Mouse (Mus musculus): ENCODE data around the gene Abca1. TPM values are rescaled to one million over a fixed set of nuclear protein-coding genes. Genes with fewer than 3 reads are reported as not detected.
A peak's percentile ranks its signal among the peaks of the same experiment; 100 is the strongest.

Abca1 gene
- polyA plus RNA-seq, 1 experiment from 2014 or later, result 16.3 TPM

DNA sequence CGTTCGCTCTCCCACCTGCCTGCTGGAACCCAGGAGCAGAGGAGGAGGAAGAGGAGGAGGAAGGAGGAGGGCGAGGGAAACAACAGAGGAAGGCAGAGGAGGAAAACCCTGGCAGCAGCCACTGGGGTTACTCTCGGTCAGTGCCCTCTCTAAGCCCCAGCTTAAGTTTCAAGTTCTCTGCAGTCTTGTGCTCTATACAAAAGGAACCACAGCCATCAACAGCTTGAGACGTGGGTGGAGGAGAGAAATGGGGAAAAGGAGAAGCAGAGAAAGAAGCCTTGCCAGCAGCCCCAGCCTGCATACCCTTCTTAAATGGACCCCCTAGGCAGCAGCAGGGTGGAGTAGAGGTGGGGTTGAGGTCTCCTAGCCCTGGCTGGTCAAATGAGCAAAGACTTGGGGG, 43.8 kb downstream of the Abca1 start:
- Histone ChIP-seq H3K4me3 (ENCODE audit: low read depth, low read length) (no peak overlapping the region), H3K36me3 (ENCODE audit: control insufficient read depth, insufficient read depth, low read length) (no peaks in the 10 kb centered on the region; the same call in 1 of the 2 replicates), H3K4me2 (no peak overlapping the region), H3K27ac (ENCODE audit: low read depth, low read length) (no peak overlapping the region; the same call in 1 of the 2 replicates), H3K9ac (ENCODE audit: low read depth, low read length) (no peak overlapping the region), H3K4me1 (replicated peaks; ENCODE audit: control insufficient read depth, insufficient read depth, low read length) (peaks cover 11% of the 10 kb centered on the region), H3K9me3 (ENCODE audit: control insufficient read depth, low read length) (no peaks in the 10 kb centered on the region), H3K27me3 (replicated peaks; ENCODE audit: control insufficient read depth, insufficient read depth, low read length) (no peaks in the 10 kb centered on the region)
- DNase-seq (ENCODE audit: low spot score), result no peak
- WGBS, result 49% methylated on average over 2 of the region's 5 CpGs
- no peak for ATAC-seq (replicated peaks; ENCODE audit: low FRiP score)

DNA sequence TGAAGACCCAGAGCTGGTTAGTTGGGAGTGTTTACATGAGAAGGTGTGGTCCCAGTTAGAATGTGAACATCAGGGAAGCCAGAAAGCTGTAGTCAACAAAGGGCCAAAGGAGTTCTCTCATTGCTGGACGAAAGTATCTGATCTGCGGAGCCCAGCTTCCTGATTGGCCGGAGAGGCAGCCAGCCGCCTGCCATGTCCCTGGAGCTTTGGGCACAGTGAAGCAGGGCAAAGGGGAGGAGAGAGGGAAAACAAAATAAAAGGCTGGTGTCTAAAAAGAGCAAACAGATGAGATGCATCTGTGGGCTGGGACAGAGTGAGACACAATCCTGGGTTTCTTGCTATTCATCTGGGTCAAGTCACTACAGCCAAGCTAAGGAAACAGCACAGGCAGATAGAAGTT, 44.3 kb downstream of the Abca1 start:
- H3K27ac ChIP-seq (ENCODE audit: low read depth, low read length), result no peak overlapping the region
- peaks cover 7% of the 10 kb centered on the region; the same call in 1 of the 2 replicates for H3K4me1 ChIP-seq (replicated peaks; ENCODE audit: control insufficient read depth, insufficient read depth, low read length)
- ATAC-seq (replicated peaks; ENCODE audit: low FRiP score), result 0 out of 2 replicates have a peak, but pooled peaks have one; percentile 19

DNA sequence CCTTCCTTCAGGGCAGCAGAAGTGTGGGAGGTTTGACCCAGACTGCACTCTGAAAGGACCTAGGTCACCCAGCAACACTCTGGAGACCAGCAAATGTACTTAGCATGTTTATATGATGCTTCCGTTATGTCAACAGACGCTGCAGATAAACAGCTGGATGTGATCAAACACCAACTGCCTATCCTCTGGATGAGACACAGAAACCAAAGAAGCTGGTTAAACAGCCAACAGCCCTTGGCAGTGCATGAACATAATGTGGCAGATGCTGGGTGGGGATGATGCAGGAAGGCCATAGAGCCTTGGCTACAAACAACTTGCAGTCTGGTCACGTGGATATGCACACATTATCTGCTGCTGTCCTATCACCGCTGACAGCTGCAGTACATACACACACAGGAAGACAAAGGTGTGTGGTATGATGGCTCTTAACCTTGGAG, 47.8 kb downstream of the Abca1 start:
- H3K27me3 ChIP-seq (replicated peaks; ENCODE audit: control insufficient read depth, insufficient read depth, low read length), result no peaks in the 10 kb centered on the region
- H3K9ac ChIP-seq (ENCODE audit: low read depth, low read length), result no peak overlapping the region
- H3K4me1 ChIP-seq (replicated peaks; ENCODE audit: control insufficient read depth, insufficient read depth, low read length), result 0 out of 2 replicates have a peak, but pooled peaks cover 5% of the 10 kb centered on the region
- H3K36me3 ChIP-seq (ENCODE audit: control insufficient read depth, insufficient read depth, low read length), result no peaks in the 10 kb centered on the region; the same call in 1 of the 2 replicates
- no peak overlapping the region for H3K4me2 ChIP-seq
- no peaks in the 10 kb centered on the region for H3K9me3 ChIP-seq (ENCODE audit: control insufficient read depth, low read length)
- peak; percentile 61; the same call in 1 of the 2 replicates for ATAC-seq (replicated peaks; ENCODE audit: low FRiP score)
- WGBS, result 57% methylated on average over 4 of the region's 4 CpGs
- DNase-seq (ENCODE audit: low spot score), result no peak
- no peak overlapping the region for H3K27ac ChIP-seq (ENCODE audit: low read depth, low read length)
- H3K4me3 ChIP-seq (ENCODE audit: low read depth, low read length), result no peak overlapping the region

More for the DNA sequence above, 44.3 kb downstream of the Abca1 start:
- Histone ChIP-seq H3K27me3 (replicated peaks; ENCODE audit: control insufficient read depth, insufficient read depth, low read length) (no peaks in the 10 kb centered on the region), H3K4me3 (ENCODE audit: low read depth, low read length) (no peak overlapping the region), H3K4me2 (no peak overlapping the region), H3K9ac (ENCODE audit: low read depth, low read length) (no peak overlapping the region), H3K9me3 (ENCODE audit: control insufficient read depth, low read length) (no peaks in the 10 kb centered on the region), H3K36me3 (ENCODE audit: control insufficient read depth, insufficient read depth, low read length) (no peaks in the 10 kb centered on the region; the same call in 1 of the 2 replicates)
- no peak for DNase-seq (ENCODE audit: low spot score)
- 73% methylated on average over 4 of the region's 4 CpGs for WGBS

DNA sequence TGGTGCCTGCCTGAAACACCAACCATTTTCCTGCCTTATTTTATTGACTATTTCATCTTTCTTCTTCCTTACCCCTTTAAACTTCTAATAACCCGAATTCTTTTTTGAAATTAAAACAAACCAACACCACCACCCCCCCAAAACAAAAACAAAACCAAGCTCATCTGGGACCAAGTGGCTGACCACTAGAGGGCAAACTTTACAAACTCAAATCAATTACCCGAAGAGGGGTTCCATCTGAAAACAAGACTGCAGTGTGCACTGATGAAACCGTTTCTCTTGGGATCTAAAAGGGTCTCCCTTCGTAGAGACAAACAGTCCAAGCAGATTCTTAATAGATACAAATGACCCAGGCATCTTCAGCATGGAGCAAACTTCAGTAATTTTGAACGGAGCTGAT, 49.3 kb downstream of the Abca1 start:
- Histone ChIP-seq H3K9ac (ENCODE audit: low read depth, low read length) (no peak overlapping the region), H3K4me3 (ENCODE audit: low read depth, low read length) (no peak overlapping the region), H3K4me1 (replicated peaks; ENCODE audit: control insufficient read depth, insufficient read depth, low read length) (0 out of 2 replicates have a peak, but pooled peaks cover 3% of the 10 kb centered on the region), H3K36me3 (ENCODE audit: control insufficient read depth, insufficient read depth, low read length) (no peaks in the 10 kb centered on the region; the same call in 1 of the 2 replicates), H3K4me2 (no peak overlapping the region), H3K27me3 (replicated peaks; ENCODE audit: control insufficient read depth, insufficient read depth, low read length) (no peaks in the 10 kb centered on the region), H3K27ac (ENCODE audit: low read depth, low read length) (no peak overlapping the region), H3K9me3 (ENCODE audit: control insufficient read depth, low read length) (no peaks in the 10 kb centered on the region)
- ATAC-seq (replicated peaks; ENCODE audit: low FRiP score) (no peak), DNase-seq (ENCODE audit: low spot score) (no peak)
- 33% methylated on average over 5 of the region's 5 CpGs for WGBS

DNA sequence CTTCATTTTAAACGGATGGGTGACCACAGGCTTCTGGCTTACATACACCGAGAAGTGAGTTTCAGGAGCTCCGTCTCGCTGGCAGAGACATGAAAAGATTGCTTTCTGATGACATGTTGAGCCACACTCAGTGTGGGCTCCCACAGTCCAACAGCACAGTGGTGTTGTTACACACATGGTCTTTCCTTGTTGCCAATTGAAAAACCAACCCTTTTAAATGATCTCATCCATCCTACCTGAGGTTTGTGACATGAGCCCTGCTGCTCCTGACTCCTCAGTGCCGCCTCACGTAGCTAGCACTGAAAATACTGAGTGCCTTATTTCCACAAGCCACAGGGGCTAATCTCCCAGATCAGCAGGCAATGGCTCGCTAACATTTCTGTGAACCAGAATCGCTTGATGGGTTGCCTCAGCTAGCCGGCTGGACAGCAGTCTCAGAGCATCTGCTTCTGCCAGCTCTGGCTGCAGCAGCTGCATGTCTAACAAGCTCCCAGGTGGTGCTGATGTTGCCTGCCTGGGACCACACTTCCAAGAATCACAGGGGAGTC, 50.2 kb downstream of the Abca1 start:
- no peak overlapping the region for H3K4me2 ChIP-seq
- no peaks in the 10 kb centered on the region for H3K4me1 ChIP-seq (replicated peaks; ENCODE audit: control insufficient read depth, insufficient read depth, low read length)
- no peaks in the 10 kb centered on the region; the same call in 1 of the 2 replicates for H3K36me3 ChIP-seq (ENCODE audit: control insufficient read depth, insufficient read depth, low read length)
- no peak overlapping the region for H3K4me3 ChIP-seq (ENCODE audit: low read depth, low read length)
- no peak overlapping the region for H3K27ac ChIP-seq (ENCODE audit: low read depth, low read length)
- ATAC-seq (replicated peaks; ENCODE audit: low FRiP score) (no peak), DNase-seq (ENCODE audit: low spot score) (no peak)
- H3K9ac ChIP-seq (ENCODE audit: low read depth, low read length), result no peak overlapping the region
- 73% methylated on average over 9 of the region's 9 CpGs for WGBS
- no peaks in the 10 kb centered on the region for H3K9me3 ChIP-seq (ENCODE audit: control insufficient read depth, low read length)
- no peaks in the 10 kb centered on the region for H3K27me3 ChIP-seq (replicated peaks; ENCODE audit: control insufficient read depth, insufficient read depth, low read length)

DNA sequence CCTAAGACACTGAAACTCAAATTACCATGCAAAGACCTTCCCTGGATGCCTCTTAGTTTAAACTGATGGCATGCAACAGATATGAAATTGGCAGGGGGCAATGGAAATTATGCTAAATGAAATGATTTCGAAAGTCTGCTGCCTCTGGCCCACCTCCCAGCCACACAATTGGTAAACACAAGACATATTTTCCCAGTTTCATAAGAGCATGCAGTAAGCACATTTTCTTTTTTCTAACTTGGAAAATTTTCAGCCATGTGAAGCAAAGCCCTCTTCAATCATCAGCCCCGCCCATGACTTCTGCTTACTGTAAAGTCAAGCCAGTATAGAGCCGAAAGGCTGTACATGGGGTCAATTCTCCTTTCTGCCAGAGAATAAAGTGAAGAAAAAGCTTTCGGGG, 51.5 kb downstream of the Abca1 start:
- H3K4me1 ChIP-seq (replicated peaks; ENCODE audit: control insufficient read depth, insufficient read depth, low read length), result no peaks in the 10 kb centered on the region
- no peak overlapping the region for H3K9ac ChIP-seq (ENCODE audit: low read depth, low read length)
- H3K36me3 ChIP-seq (ENCODE audit: control insufficient read depth, insufficient read depth, low read length), result no peaks in the 10 kb centered on the region; the same call in 1 of the 2 replicates
- H3K27me3 ChIP-seq (replicated peaks; ENCODE audit: control insufficient read depth, insufficient read depth, low read length), result no peaks in the 10 kb centered on the region
- no peak for DNase-seq (ENCODE audit: low spot score)
- 76% methylated on average over 4 of the region's 4 CpGs for WGBS
- H3K27ac ChIP-seq (ENCODE audit: low read depth, low read length), result no peak overlapping the region
- no peak for ATAC-seq (replicated peaks; ENCODE audit: low FRiP score)
- no peaks in the 10 kb centered on the region for H3K9me3 ChIP-seq (ENCODE audit: control insufficient read depth, low read length)
- H3K4me3 ChIP-seq (ENCODE audit: low read depth, low read length), result no peak overlapping the region
- no peak overlapping the region for H3K4me2 ChIP-seq

DNA sequence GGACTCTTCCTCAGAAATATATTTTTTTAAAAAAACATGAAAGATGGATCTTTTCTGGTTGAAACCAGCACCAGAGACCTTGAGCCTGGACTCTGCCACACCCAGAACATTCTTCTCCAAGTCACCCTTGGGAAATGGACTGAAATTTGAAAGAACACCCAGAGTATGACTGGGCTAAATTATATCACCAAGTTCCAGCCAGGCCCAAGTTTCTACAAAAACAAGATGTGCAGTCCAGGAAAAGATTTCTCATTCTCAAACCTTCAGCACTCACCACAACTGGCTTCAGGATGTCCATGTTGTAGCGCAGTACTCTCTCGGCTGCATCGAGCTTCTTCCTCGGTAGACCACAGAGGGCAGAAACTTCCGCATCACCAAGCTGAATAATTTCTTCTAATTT, 53.0 kb downstream of the Abca1 start:
- Histone ChIP-seq H3K27ac (ENCODE audit: low read depth, low read length) (no peak overlapping the region), H3K27me3 (replicated peaks; ENCODE audit: control insufficient read depth, insufficient read depth, low read length) (no peaks in the 10 kb centered on the region), H3K9me3 (ENCODE audit: control insufficient read depth, low read length) (no peaks in the 10 kb centered on the region), H3K4me2 (no peak overlapping the region), H3K4me1 (replicated peaks; ENCODE audit: control insufficient read depth, insufficient read depth, low read length) (no peaks in the 10 kb centered on the region), H3K36me3 (ENCODE audit: control insufficient read depth, insufficient read depth, low read length) (no peaks in the 10 kb centered on the region), H3K4me3 (ENCODE audit: low read depth, low read length) (no peak overlapping the region), H3K9ac (ENCODE audit: low read depth, low read length) (no peak overlapping the region)
- 82% methylated on average over 5 of the region's 5 CpGs for WGBS
- no peak for DNase-seq (ENCODE audit: low spot score)
- ATAC-seq (replicated peaks; ENCODE audit: low FRiP score), result no peak

DNA sequence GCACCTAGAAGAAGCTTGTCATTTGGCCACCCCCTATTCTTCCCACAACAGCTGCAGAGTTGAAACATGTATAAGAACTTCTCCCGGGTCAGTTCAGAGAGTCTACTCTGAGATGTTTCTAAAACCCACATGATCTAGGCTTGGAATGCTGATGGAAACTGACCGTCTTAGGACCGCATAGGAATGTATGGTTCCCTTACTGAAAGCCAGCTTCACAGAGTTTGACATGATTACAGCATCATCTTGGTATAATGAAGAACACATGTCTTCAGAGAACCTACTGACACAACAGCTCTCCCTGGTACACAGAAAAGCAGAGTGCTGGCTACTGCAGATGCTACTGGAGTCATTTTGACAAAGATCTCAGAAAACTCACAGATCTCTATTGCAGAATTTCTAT, 53.6 kb downstream of the Abca1 start:
- ATAC-seq (replicated peaks; ENCODE audit: low FRiP score), result no peak
- no peak overlapping the region for H3K27ac ChIP-seq (ENCODE audit: low read depth, low read length)
- H3K9me3 ChIP-seq (ENCODE audit: control insufficient read depth, low read length), result no peaks in the 10 kb centered on the region
- no peaks in the 10 kb centered on the region for H3K36me3 ChIP-seq (ENCODE audit: control insufficient read depth, insufficient read depth, low read length)
- H3K27me3 ChIP-seq (replicated peaks; ENCODE audit: control insufficient read depth, insufficient read depth, low read length), result no peaks in the 10 kb centered on the region
- no peak overlapping the region for H3K9ac ChIP-seq (ENCODE audit: low read depth, low read length)
- H3K4me1 ChIP-seq (replicated peaks; ENCODE audit: control insufficient read depth, insufficient read depth, low read length), result no peaks in the 10 kb centered on the region
- WGBS, result 80% methylated on average over 3 of the region's 3 CpGs
- no peak overlapping the region for H3K4me3 ChIP-seq (ENCODE audit: low read depth, low read length)
- no peak overlapping the region for H3K4me2 ChIP-seq
- no peak for DNase-seq (ENCODE audit: low spot score)

DNA sequence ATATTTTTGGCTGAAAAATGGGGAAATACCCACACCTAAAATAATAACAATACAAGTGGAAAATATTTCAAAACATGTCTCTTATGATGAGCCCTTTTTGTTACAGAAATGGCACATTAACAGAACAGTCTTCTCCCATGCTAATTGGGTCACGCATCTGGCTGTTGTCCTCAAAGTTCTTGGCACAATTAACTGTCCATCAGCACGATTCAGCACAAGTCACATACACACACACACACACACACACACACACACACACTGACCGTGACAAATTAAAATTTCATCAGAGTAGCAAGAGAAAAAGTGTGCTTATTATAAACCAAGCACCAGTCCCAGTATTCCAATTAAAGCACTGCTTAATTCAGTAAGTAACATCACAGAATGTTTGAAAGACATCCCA, 55.1 kb downstream of the Abca1 start:
- no peak for DNase-seq (ENCODE audit: low spot score)
- Histone ChIP-seq H3K4me1 (replicated peaks; ENCODE audit: control insufficient read depth, insufficient read depth, low read length) (no peaks in the 10 kb centered on the region), H3K4me3 (ENCODE audit: low read depth, low read length) (no peak overlapping the region), H3K9me3 (ENCODE audit: control insufficient read depth, low read length) (no peaks in the 10 kb centered on the region), H3K27me3 (replicated peaks; ENCODE audit: control insufficient read depth, insufficient read depth, low read length) (no peaks in the 10 kb centered on the region), H3K27ac (ENCODE audit: low read depth, low read length) (no peak overlapping the region), H3K9ac (ENCODE audit: low read depth, low read length) (no peak overlapping the region), H3K36me3 (ENCODE audit: control insufficient read depth, insufficient read depth, low read length) (no peaks in the 10 kb centered on the region), H3K4me2 (no peak overlapping the region)
- 85% methylated on average over 3 of the region's 3 CpGs for WGBS
- ATAC-seq (replicated peaks; ENCODE audit: low FRiP score), result no peak

Measured in liver, embryonic 11.5 days (tissue).